Mouse (Mus musculus): ENCODE data around the gene 4931406C07Rik.

4931406C07Rik gene

GRCm38 (mm10) chr9:15287846-15288245 is 18.4 kb downstream of the 4931406C07Rik start:
- no peak for DNase-seq

- no peak for DNase-seq
Measured at GRCm38 (mm10) chr9:15285443-15285842, 20.8 kb downstream of the 4931406C07Rik start.

- DNase-seq, result no peak
Measured at GRCm38 (mm10) chr9:15280491-15280879, 25.8 kb downstream of the 4931406C07Rik start.

GRCm38 (mm10) chr9:15279649-15280490 is 26.4 kb downstream of the 4931406C07Rik start, which contains the start of gene Med17:
Med17 (minus strand) TSS chr9:15279931.
- DNase-seq, result peak; percentile 95 to 96

GRCm38 (mm10) chr9:15279139-15279648 is 27.1 kb downstream of the 4931406C07Rik start:
- no peak for DNase-seq

- no peak for DNase-seq
Measured at GRCm38 (mm10) chr9:15278343-15278742, 27.9 kb downstream of the 4931406C07Rik start.

DNA sequence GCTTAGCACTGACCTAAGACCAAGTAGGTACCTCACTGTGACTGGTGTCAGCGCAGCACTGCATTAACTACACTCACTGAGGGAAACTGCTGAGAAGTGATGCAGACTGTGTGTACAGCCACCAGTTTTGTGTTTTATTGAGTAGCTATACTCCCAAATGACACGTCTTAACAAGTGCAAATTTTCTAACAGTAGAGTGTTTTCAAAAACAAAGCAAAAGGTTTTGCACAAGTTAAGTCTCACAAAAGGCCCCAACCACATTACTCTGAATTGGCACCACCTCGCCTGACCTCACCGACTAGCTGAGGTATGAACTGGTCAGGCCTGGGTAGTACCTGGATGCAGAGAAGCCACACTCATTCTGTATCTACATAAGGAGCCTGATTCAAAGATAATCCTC is 29.4 kb downstream of the 4931406C07Rik start:
- no peak for DNase-seq

DNA sequence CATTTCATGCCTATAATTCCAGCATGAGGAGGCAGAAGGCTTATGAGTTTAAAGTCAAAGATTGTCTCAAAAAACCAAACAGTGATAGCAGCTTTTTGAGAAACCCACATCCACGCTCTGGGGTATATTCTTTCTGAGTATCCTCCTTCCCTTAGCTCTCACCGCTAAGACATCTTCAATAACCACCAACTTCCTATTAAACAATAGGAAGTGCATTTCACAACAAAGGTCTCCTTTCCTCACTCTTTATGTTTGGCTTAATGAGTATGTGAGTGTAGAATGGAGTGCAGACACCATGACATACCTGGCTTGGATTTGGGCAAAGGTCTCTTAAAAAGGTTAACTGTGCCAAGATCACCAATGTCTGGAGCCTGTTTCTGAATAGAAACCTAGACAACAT is 32.3 kb downstream of the 4931406C07Rik start:
- no peak for DNase-seq

GRCm38 (mm10) chr9:15263487-15263886 is 42.8 kb downstream of the 4931406C07Rik start:
- peak; percentile 50 to 63 for DNase-seq

GRCm38 (mm10) chr9:15261980-15262379 is 44.3 kb downstream of the 4931406C07Rik start:
- no peak for DNase-seq

GRCm38 (mm10) chr9:15256214-15256613 is 50.0 kb downstream of the 4931406C07Rik start:
- DNase-seq, result no peak

DNA sequence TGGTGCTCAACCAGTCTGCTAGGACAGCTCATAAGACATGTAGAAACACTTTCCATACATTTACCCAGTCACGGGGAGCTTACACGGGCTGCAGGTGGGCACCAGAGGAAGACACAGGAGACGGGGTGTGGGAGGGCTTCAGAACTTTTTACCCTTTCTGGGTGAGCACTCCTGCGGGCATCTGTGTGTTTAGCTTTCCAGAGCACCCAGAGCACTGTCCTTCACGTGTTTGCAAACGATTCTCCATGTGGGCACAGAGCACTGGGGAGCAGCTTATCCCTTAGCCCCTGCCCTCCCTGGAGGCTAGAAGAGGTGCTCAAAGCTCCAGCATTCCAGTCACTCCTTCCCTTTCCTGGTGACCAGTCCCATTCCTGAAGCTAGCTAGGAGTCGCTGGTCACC is 51.7 kb downstream of the 4931406C07Rik start:
- DNase-seq, result no peak

DNA sequence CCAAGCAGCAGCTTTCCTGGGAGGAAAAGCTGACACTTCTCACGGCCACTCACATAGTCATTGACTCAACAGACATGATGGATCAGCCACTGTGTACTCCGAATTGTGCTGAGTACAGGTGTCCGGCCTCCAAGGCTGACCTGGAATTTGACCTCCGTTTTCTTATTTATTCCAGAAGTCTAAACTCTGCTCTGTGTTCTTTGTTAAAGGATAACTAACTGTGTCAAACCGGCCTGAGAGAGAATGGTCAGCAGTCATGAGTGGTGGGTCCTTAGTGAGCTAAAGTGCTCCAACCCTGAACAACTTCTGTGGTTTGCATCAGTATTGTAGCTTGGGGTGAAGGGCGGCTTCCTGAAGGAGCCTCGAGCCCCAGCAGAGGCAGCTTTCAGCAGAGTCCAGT is 54.1 kb downstream of the 4931406C07Rik start:
- no peak for DNase-seq

GRCm38 (mm10) chr9:15250376-15250775 is 55.9 kb downstream of the 4931406C07Rik start:
- DNase-seq, result no peak

- no peak for DNase-seq
Measured at GRCm38 (mm10) chr9:15245319-15246075, 60.8 kb downstream of the 4931406C07Rik start.

DNA sequence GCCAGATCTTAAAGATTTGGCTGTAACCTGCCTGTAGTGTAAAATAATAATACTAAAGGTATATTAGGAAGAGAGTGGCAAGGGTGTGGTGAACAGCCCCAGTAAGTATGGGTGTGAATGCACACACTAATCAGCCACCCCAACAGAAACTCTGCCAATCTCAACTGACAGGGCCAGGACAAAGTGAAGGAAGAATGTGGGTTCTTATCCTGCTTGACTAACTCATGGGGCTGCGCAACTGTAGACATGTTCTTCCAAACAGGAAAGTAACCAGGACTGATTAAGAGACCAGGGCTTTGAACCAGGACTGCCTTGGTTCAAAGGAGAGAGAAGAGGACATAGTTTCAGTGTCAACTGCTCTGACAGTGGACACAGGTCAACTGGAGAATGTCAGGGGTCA is 64.1 kb downstream of the 4931406C07Rik start:
- no peak for DNase-seq

DNA sequence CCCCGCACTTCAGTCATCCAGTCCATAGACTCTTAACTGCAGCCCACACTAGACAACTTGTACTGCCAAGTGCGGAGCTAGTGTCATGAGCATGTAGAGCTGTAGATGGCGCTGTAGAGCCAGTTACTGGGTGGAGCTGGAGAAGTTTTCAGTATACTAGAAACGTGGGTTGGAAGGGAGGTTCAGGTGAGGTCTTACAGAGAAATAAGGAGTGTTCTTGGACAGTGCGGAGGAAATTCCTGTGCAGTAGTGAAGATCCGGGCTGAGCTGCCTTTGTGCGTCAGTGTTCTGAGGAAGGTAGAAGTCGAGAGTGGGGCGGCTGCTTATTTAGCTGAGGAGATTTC is 64.7 kb downstream of the 4931406C07Rik start:
- peak; percentile 28 to 68 for DNase-seq

DNA sequence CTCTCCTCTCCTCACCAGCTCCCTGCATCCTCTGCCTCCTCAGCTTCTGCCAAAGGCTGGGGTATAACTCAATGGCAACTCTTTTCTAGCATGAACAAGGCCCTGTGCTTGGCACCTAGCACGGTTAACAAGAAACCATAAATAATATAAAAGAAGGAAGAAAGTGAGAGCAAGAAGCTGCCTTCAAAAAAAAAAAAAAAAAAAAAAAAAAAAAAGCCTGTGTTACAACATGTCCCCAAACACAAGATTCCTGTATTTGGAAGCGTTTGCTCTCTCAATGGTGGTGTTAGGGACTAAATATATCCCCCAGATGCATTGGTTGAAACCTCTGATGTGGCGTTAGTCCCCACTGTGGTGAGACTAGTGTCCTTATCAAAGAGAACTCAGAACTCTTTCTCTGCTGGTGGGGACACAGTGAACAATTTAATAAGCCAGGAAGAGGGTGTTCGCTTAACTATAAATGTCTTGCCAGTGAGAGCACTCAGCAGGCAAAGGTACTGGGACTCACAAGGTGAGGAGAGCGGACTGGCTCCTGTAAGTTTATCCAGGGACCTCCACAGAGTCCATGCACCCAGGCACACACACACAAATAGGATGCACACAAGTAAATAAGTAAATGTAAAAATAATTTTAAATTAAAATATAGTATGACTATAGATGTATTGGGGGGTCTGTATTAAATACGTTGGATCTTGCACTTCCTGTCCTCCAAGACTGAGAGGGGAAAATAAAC is 65.2 kb downstream of the 4931406C07Rik start:
- no peak for DNase-seq

DNA sequence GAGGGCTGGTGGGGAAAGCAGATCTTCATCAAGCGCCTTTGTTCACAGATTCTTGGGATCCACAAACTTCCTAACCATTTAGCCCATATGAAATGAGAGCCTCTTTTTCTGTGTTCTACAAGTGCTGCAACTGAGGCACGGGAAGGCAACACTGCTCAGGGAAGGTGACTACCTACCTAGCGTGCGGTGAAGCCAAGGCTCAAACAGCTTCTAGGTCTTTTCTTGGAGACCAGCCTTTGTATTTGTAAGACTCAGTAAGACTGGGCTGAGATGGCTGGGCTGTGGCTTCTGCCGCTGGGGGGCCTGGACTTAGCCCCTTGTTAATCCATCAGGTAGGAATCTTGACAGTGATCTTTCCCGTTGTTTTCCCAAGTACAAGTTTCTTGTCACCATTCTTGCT is 66.2 kb downstream of the 4931406C07Rik start:
- no peak for DNase-seq

GRCm38 (mm10) chr9:15239042-15239925 is 67.0 kb downstream of the 4931406C07Rik start, which contains the start of gene Vstm5:
Vstm5 (plus strand) TSS chr9:15239045.
- peak; percentile 10 to 18 for DNase-seq

- no peak for DNase-seq
Measured at GRCm38 (mm10) chr9:15238297-15238990, 67.8 kb downstream of the 4931406C07Rik start.

Measured in cerebellum, postnatal 14 days (tissue).